Mouse (Mus musculus) kidney, adult 2 months (tissue): ENCODE measurements around the gene Klf13.

ENCODE experiments used
- CTCF ChIP-seq: fragments of 200-500 bp; conservative IDR thresholded peaks from 2 replicates; pipeline ENCODE4 v1.5.1; 2011; ENCODE audit warnings: low read depth, mild to moderate bottlenecking, control low read depth, low read length, moderate library complexity, mixed read lengths; ENCODE audit not compliant: insufficient read depth, insufficient read length
- POLR2A ChIP-seq: fragments of 200-500 bp; IDR thresholded peaks from one replicate; pipeline ENCODE4 v1.6.1; 2011; ENCODE audit warnings: low read depth, low read length, control low read depth

- peak; percentile 19; the same call in 1 of the 2 replicates for TF ChIP-seq CTCF
- TF ChIP-seq POLR2A, result no peak
Measured at GRCm38 (mm10) chr7:63894662-63895061, 44.1 kb downstream of the Klf13 start.
